Mouse (Mus musculus) heart, embryonic 11.5 days (tissue): ENCODE data around the gene 4921539E11Rik. TPM values are rescaled to one million over a fixed set of nuclear protein-coding genes. Genes with fewer than 3 reads are reported as not detected.

Experiments used
- ATAC-seq: fragments of 200-750 bp; cut with Nextera tagmentation; replicated peaks from 2 replicates; pipeline ENCODE4 v1.8.0; 2017; ENCODE audit warnings: moderate library complexity; ENCODE audit not compliant: insufficient number of reproducible peaks, low FRiP score, low TSS enrichment
- H3K27ac ChIP-seq: fragments of 300-500 bp; sonication (generic); 2 replicates; pipeline ENCODE4 v1.5.1; 2014; ENCODE audit warnings: mild to moderate bottlenecking, low read depth, low read length
- H3K27me3 ChIP-seq: fragments of 300-500 bp; sonication (generic); 2 replicates; pipeline ENCODE4 v1.6.1; 2014; ENCODE audit warnings: mild to moderate bottlenecking, low read length, mixed read lengths; ENCODE audit not compliant: control insufficient read depth, insufficient read depth
- H3K36me3 ChIP-seq: fragments of 300-500 bp; sonication (generic); 2 replicates; pipeline ENCODE4 v1.6.1; 2014; ENCODE audit warnings: mild to moderate bottlenecking, low read length, moderate library complexity, mixed read lengths; ENCODE audit not compliant: control insufficient read depth, insufficient read depth
- H3K4me1 ChIP-seq: fragments of 300-500 bp; sonication (generic); 2 replicates; pipeline ENCODE4 v1.6.1; 2014; ENCODE audit warnings: low read length; ENCODE audit not compliant: control insufficient read depth, insufficient read depth
- H3K4me2 ChIP-seq: fragments of 300-500 bp; sonication (generic); 2 replicates; pipeline ENCODE4 v1.6.1; 2014; ENCODE audit warnings: mild to moderate bottlenecking, moderate library complexity
- H3K4me3 ChIP-seq: fragments of 300-500 bp; sonication (generic); 2 replicates; pipeline ENCODE4 v1.5.1; 2014; ENCODE audit warnings: low read depth, low read length
- H3K9ac ChIP-seq: fragments of 300-500 bp; sonication (generic); 2 replicates; pipeline ENCODE4 v1.6.1; 2014; ENCODE audit warnings: mild to moderate bottlenecking, low read depth, low read length, moderate library complexity
- H3K9me3 ChIP-seq: fragments of 300-500 bp; sonication (generic); replicated peaks from 2 replicates; pipeline ENCODE4 v1.6.1; 2016; ENCODE audit warnings: low read length; ENCODE audit not compliant: control insufficient read depth
- WGBS: fragments of 180-500 bp; shearing (Covaris S2); extraction: QIAGEN DNeasy Blood & Tissue Kit; methylation state at CpG from one replicate; pipeline ENCODE4 v1.1.7; 2014; ENCODE audit not compliant: insufficient replicate concordance; 5-methylcytosine and 5-hydroxymethylcytosine counted together
- polyA plus RNA-seq: library from polyadenylated mRNA; unstranded; fragments of >200 nt; fragmentation: Nextera tagmentation; extraction: Ambion mirVana; gene quantifications from 2 replicates; pipeline ENCODE4 v1.2.1, GENCODE M21; 2014

Gene 4921539E11Rik
- polyA plus RNA-seq: not detected in 2 replicates

GRCm38 (mm10) chr4:103290763-103291162, at the start of gene 4921539E11Rik:
Gene 4921539E11Rik, minus strand, starts transcription at chr4:103290863.
- no peak within 1 kb of the TSS for H3K4me2 ChIP-seq
- H3K4me1 ChIP-seq: no peaks in the 10 kb centered on the region
- no peaks in the 10 kb centered on the region for H3K36me3 ChIP-seq
- H3K9me3 ChIP-seq: no peaks in the 10 kb centered on the region
- H3K27ac ChIP-seq: no peak within 1 kb of the TSS
- no peak within 1 kb of the TSS for H3K4me3 ChIP-seq
- no peak for ATAC-seq
- no peaks in the 10 kb centered on the region for H3K27me3 ChIP-seq
- no peak within 1 kb of the TSS for H3K9ac ChIP-seq
- 76% methylated on average over 2 of the region's 2 CpGs for WGBS

GRCm38 (mm10) chr4:103335134-103335533, 44.5 kb upstream of the 4921539E11Rik start:
- Histone ChIP-seq H3K9ac (no peak overlapping the region), H3K27me3 (no peaks in the 10 kb centered on the region), H3K4me2 (no peak overlapping the region), H3K4me1 (no peaks in the 10 kb centered on the region), H3K4me3 (no peak overlapping the region), H3K9me3 (no peaks in the 10 kb centered on the region), H3K27ac (no peak overlapping the region), H3K36me3 (no peaks in the 10 kb centered on the region)
- ATAC-seq: no peak
- WGBS: 78% methylated on average over 5 of the region's 5 CpGs

- no peak for ATAC-seq
- Histone ChIP-seq H3K27me3 (no peaks in the 10 kb centered on the region), H3K36me3 (no peaks in the 10 kb centered on the region), H3K27ac (no peak overlapping the region), H3K4me3 (no peak overlapping the region), H3K9ac (no peak overlapping the region), H3K4me1 (no peaks in the 10 kb centered on the region), H3K4me2 (no peak overlapping the region), H3K9me3 (no peaks in the 10 kb centered on the region)
- WGBS: 57% methylated on average over 6 of the region's 6 CpGs
Observed at GRCm38 (mm10) chr4:103329348-103329747, 38.7 kb upstream of the 4921539E11Rik start.

GRCm38 (mm10) chr4:103326994-103327393, 36.3 kb upstream of the 4921539E11Rik start:
- ATAC-seq: no peak
- H3K9ac ChIP-seq: no peak overlapping the region
- H3K9me3 ChIP-seq: no peaks in the 10 kb centered on the region
- no peaks in the 10 kb centered on the region for H3K27me3 ChIP-seq
- no peak overlapping the region for H3K4me3 ChIP-seq
- no peaks in the 10 kb centered on the region for H3K4me1 ChIP-seq
- H3K27ac ChIP-seq: no peak overlapping the region
- H3K36me3 ChIP-seq: no peaks in the 10 kb centered on the region
- H3K4me2 ChIP-seq: no peak overlapping the region
- WGBS: 70% methylated on average over 3 of the region's 3 CpGs

- no peak overlapping the region for H3K4me2 ChIP-seq
- no peaks in the 10 kb centered on the region for H3K27me3 ChIP-seq
- H3K36me3 ChIP-seq: no peaks in the 10 kb centered on the region
- H3K27ac ChIP-seq: no peak overlapping the region
- H3K9me3 ChIP-seq: no peaks in the 10 kb centered on the region
- 55% methylated on average over 17 of the region's 17 CpGs for WGBS
- ATAC-seq: no peak
- H3K4me1 ChIP-seq: no peaks in the 10 kb centered on the region
- no peak overlapping the region for H3K4me3 ChIP-seq
- no peak overlapping the region for H3K9ac ChIP-seq
Observed at GRCm38 (mm10) chr4:103324688-103325451, 34.2 kb upstream of the 4921539E11Rik start.

- Histone ChIP-seq H3K9me3 (no peaks in the 10 kb centered on the region), H3K27me3 (no peaks in the 10 kb centered on the region), H3K36me3 (no peaks in the 10 kb centered on the region), H3K9ac (no peak overlapping the region), H3K4me3 (no peak overlapping the region), H3K4me1 (no peaks in the 10 kb centered on the region), H3K4me2 (no peak overlapping the region), H3K27ac (no peak overlapping the region)
- ATAC-seq: no peak
- WGBS: 70% methylated on average over 6 of the region's 6 CpGs
Observed at GRCm38 (mm10) chr4:103321461-103321860, 30.8 kb upstream of the 4921539E11Rik start.

- no peak for ATAC-seq
- no peaks in the 10 kb centered on the region for H3K36me3 ChIP-seq
- no peaks in the 10 kb centered on the region for H3K9me3 ChIP-seq
- H3K27me3 ChIP-seq: no peaks in the 10 kb centered on the region
- no peak overlapping the region for H3K4me3 ChIP-seq
- no peak overlapping the region for H3K27ac ChIP-seq
- no peak overlapping the region for H3K9ac ChIP-seq
- H3K4me1 ChIP-seq: no peaks in the 10 kb centered on the region
- 89% methylated on average over 4 of the region's 4 CpGs for WGBS
- H3K4me2 ChIP-seq: no peak overlapping the region
Observed at GRCm38 (mm10) chr4:103315861-103316260, 25.2 kb upstream of the 4921539E11Rik start.

GRCm38 (mm10) chr4:103314526-103314910, 23.9 kb upstream of the 4921539E11Rik start:
- H3K27ac ChIP-seq: no peak overlapping the region
- ATAC-seq: no peak
- H3K4me1 ChIP-seq: no peaks in the 10 kb centered on the region
- H3K4me3 ChIP-seq: peak overlapping the region; percentile 45
- H3K9me3 ChIP-seq: no peaks in the 10 kb centered on the region
- no peaks in the 10 kb centered on the region for H3K36me3 ChIP-seq
- WGBS: 51% methylated on average over 3 of the region's 3 CpGs
- H3K27me3 ChIP-seq: no peaks in the 10 kb centered on the region
- no peak overlapping the region for H3K9ac ChIP-seq
- peak overlapping the region; percentile 61 for H3K4me2 ChIP-seq
